Mouse (Mus musculus): ENCODE measurements around the gene Gm14180. TPM values are rescaled to one million over a fixed set of nuclear protein-coding genes. Genes with fewer than 3 reads are reported as not detected.

Gm14180 gene
- polyA plus RNA-seq, 1 experiment from 2014 or later: not detected

Other genes with a start within 250 kb of the Gm14180 start
- 12.2 and 13.1 TPM in 2 replicates for gene Krt23, start 241.2 kb downstream of the Gm14180 start, polyA plus RNA-seq (2015; fragmentation: Nextera tagmentation; extraction: Ambion mirVana)
- not detected in 2 replicates for gene Krt39, start 213.0 kb downstream of the Gm14180 start, polyA plus RNA-seq (2015; fragmentation: Nextera tagmentation; extraction: Ambion mirVana)
- not detected in 2 replicates for gene Krt40, start 191.1 kb downstream of the Gm14180 start, polyA plus RNA-seq (2015; fragmentation: Nextera tagmentation; extraction: Ambion mirVana)
- gene Krtap3-3, start 183.4 kb downstream of the Gm14180 start, polyA plus RNA-seq (2015; fragmentation: Nextera tagmentation; extraction: Ambion mirVana): not detected in 2 replicates
- not detected in 2 replicates for gene Krtap3-2, start 177.4 kb downstream of the Gm14180 start, polyA plus RNA-seq (2015; fragmentation: Nextera tagmentation; extraction: Ambion mirVana)
- not detected in 2 replicates for gene Gm11939, start 174.8 kb downstream of the Gm14180 start, polyA plus RNA-seq (2015; fragmentation: Nextera tagmentation; extraction: Ambion mirVana)
- 0.30 TPM in 1 of 2 replicates, not detected in the other for gene Krtap3-1, start 167.7 kb downstream of the Gm14180 start, polyA plus RNA-seq (2015; fragmentation: Nextera tagmentation; extraction: Ambion mirVana)
- gene Krtap1-5, start 153.3 kb downstream of the Gm14180 start, polyA plus RNA-seq (2015; fragmentation: Nextera tagmentation; extraction: Ambion mirVana): not detected in 2 replicates
- not detected in 2 replicates for gene Krtap1-4, start 150.6 kb downstream of the Gm14180 start, polyA plus RNA-seq (2015; fragmentation: Nextera tagmentation; extraction: Ambion mirVana)
- gene Krtap1-3, start 143.0 kb downstream of the Gm14180 start, polyA plus RNA-seq (2015; fragmentation: Nextera tagmentation; extraction: Ambion mirVana): not detected in 2 replicates
- gene Krtap9-3, start 136.2 kb downstream of the Gm14180 start, polyA plus RNA-seq (2015; fragmentation: Nextera tagmentation; extraction: Ambion mirVana): not detected in 2 replicates
- not detected in 2 replicates for gene Gm11938, start 131.0 kb downstream of the Gm14180 start, polyA plus RNA-seq (2015; fragmentation: Nextera tagmentation; extraction: Ambion mirVana)
- gene Gm11937, start 124.1 kb downstream of the Gm14180 start, polyA plus RNA-seq (2015; fragmentation: Nextera tagmentation; extraction: Ambion mirVana): not detected in 2 replicates
- gene Krtap2-4, start 119.4 kb downstream of the Gm14180 start, polyA plus RNA-seq (2015; fragmentation: Nextera tagmentation; extraction: Ambion mirVana): not detected in 2 replicates
- not detected in 2 replicates for gene Gm11562, start 113.9 kb downstream of the Gm14180 start, polyA plus RNA-seq (2015; fragmentation: Nextera tagmentation; extraction: Ambion mirVana)
- gene Krtap4-1, start 106.1 kb downstream of the Gm14180 start, polyA plus RNA-seq (2015; fragmentation: Nextera tagmentation; extraction: Ambion mirVana): not detected in 2 replicates
- gene Krtap4-2, start 99.2 kb downstream of the Gm14180 start, polyA plus RNA-seq (2015; fragmentation: Nextera tagmentation; extraction: Ambion mirVana): not detected in 2 replicates
- not detected in 2 replicates for gene Krtap4-7, start 90.2 kb downstream of the Gm14180 start, polyA plus RNA-seq (2015; fragmentation: Nextera tagmentation; extraction: Ambion mirVana)
- not detected in 2 replicates for gene Gm11555, start 84.1 kb downstream of the Gm14180 start, polyA plus RNA-seq (2015; fragmentation: Nextera tagmentation; extraction: Ambion mirVana)
- not detected in 2 replicates for gene Gm11563, start 75.3 kb downstream of the Gm14180 start, polyA plus RNA-seq (2015; fragmentation: Nextera tagmentation; extraction: Ambion mirVana)
- not detected in 2 replicates for gene Krtap4-6, start 68.3 kb downstream of the Gm14180 start, polyA plus RNA-seq (2015; fragmentation: Nextera tagmentation; extraction: Ambion mirVana)
- not detected in 2 replicates for gene Gm14190, start 43.5 kb downstream of the Gm14180 start, polyA plus RNA-seq (2015; fragmentation: Nextera tagmentation; extraction: Ambion mirVana)
- not detected in 2 replicates for gene Gm11595, start 38.6 kb upstream of the Gm14180 start, polyA plus RNA-seq (2015; fragmentation: Nextera tagmentation; extraction: Ambion mirVana)
- gene Krtap4-8, start 46.4 kb upstream of the Gm14180 start, polyA plus RNA-seq (2015; fragmentation: Nextera tagmentation; extraction: Ambion mirVana): not detected in 2 replicates
- not detected in 2 replicates for gene Krtap4-9, start 50.9 kb upstream of the Gm14180 start, polyA plus RNA-seq (2015; fragmentation: Nextera tagmentation; extraction: Ambion mirVana)
- gene Gm11596, start 59.2 kb upstream of the Gm14180 start, polyA plus RNA-seq (2015; fragmentation: Nextera tagmentation; extraction: Ambion mirVana): not detected in 2 replicates
- gene Gm11569, start 64.6 kb upstream of the Gm14180 start, polyA plus RNA-seq (2015; fragmentation: Nextera tagmentation; extraction: Ambion mirVana): not detected in 2 replicates
- gene Gm11554, start 70.2 kb upstream of the Gm14180 start, polyA plus RNA-seq (2015; fragmentation: Nextera tagmentation; extraction: Ambion mirVana): not detected in 2 replicates
- not detected in 2 replicates for gene Krtap4-13, start 75.6 kb upstream of the Gm14180 start, polyA plus RNA-seq (2015; fragmentation: Nextera tagmentation; extraction: Ambion mirVana)
- gene Gm11564, start 81.4 kb upstream of the Gm14180 start, polyA plus RNA-seq (2015; fragmentation: Nextera tagmentation; extraction: Ambion mirVana): not detected in 2 replicates
- gene 2300003K06Rik, start 103.8 kb upstream of the Gm14180 start, polyA plus RNA-seq (2015; fragmentation: Nextera tagmentation; extraction: Ambion mirVana): not detected in 2 replicates
- gene Krtap4-16, start 117.3 kb upstream of the Gm14180 start, polyA plus RNA-seq (2015; fragmentation: Nextera tagmentation; extraction: Ambion mirVana): not detected in 2 replicates
- gene Gm11568, start 123.6 kb upstream of the Gm14180 start, polyA plus RNA-seq (2015; fragmentation: Nextera tagmentation; extraction: Ambion mirVana): not detected in 2 replicates
- not detected in 2 replicates for gene Gm11559, start 130.2 kb upstream of the Gm14180 start, polyA plus RNA-seq (2015; fragmentation: Nextera tagmentation; extraction: Ambion mirVana)
- not detected in 2 replicates for gene Krtap9-1, start 139.1 kb upstream of the Gm14180 start, polyA plus RNA-seq (2015; fragmentation: Nextera tagmentation; extraction: Ambion mirVana)
- not detected in 2 replicates for gene Gm11567, start 144.9 kb upstream of the Gm14180 start, polyA plus RNA-seq (2015; fragmentation: Nextera tagmentation; extraction: Ambion mirVana)
- gene Krtap31-1, start 173.6 kb upstream of the Gm14180 start, polyA plus RNA-seq (2015; fragmentation: Nextera tagmentation; extraction: Ambion mirVana): not detected in 2 replicates
- not detected in 2 replicates for gene Gm11565, start 180.5 kb upstream of the Gm14180 start, polyA plus RNA-seq (2015; fragmentation: Nextera tagmentation; extraction: Ambion mirVana)
- not detected in 2 replicates for gene Krtap31-2, start 202.0 kb upstream of the Gm14180 start, polyA plus RNA-seq (2015; fragmentation: Nextera tagmentation; extraction: Ambion mirVana)
- not detected in 2 replicates for gene Krtap9-5, start 214.2 kb upstream of the Gm14180 start, polyA plus RNA-seq (2015; fragmentation: Nextera tagmentation; extraction: Ambion mirVana)
- gene Krtap29-1, start 244.8 kb upstream of the Gm14180 start, polyA plus RNA-seq (2015; fragmentation: Nextera tagmentation; extraction: Ambion mirVana): not detected in 2 replicates